Comparison of ENCODE assay signal across 12 mouse cellular contexts in genomic region chr5:116588836-116589235, GRCm38 (mm10). TPM values are rescaled to one million over a fixed set of nuclear protein-coding genes. Genes with fewer than 3 reads are reported as not detected.
A peak's percentile ranks its signal among the peaks of the same experiment; 100 is the strongest.
DNase-seq lines count a peak whose midpoint lies in the region; ATAC-seq and TF ChIP-seq lines count a peak whose summit lies in the region.
"Had no signal": no experiment of that assay in that cellular context is flagged by ENCODE, and none has a peak within 500 bp of the region (broad histone marks: within the 10 kb centered on the region; RNA-seq: fewer than 3 reads in every experiment).

No protein-coding gene starts in this region.

- 60% methylated on average over 10 of the region's 10 CpGs for WGBS in embryonic facial prominence, embryonic 10.5 days
- WGBS in hindbrain, embryonic 13.5 days: 35% methylated on average over 10 of the region's 10 CpGs
- 15% methylated on average over 10 of the region's 10 CpGs for WGBS in midbrain, postnatal 0 days

- peak overlapping the region; percentile 85 for H3K4me2 ChIP-seq in hindbrain, embryonic 13.5 days
- peak overlapping the region; percentile 87 for H3K4me2 ChIP-seq in midbrain, postnatal 0 days (ENCODE audit: low read depth, low read length, poor library complexity, severe bottlenecking)

- peaks cover 49% of the 10 kb centered on the region for H3K27me3 ChIP-seq in embryonic facial prominence, embryonic 10.5 days (replicated peaks; ENCODE audit: low read depth, poor library complexity, severe bottlenecking)
- no peaks in the 10 kb centered on the region for H3K27me3 ChIP-seq in hindbrain, embryonic 13.5 days
- H3K27me3 ChIP-seq in midbrain, postnatal 0 days (ENCODE audit: insufficient read depth, low read length): no peaks in the 10 kb centered on the region

- DNase-seq in left cerebral cortex, postnatal 10 days (ENCODE audit: extremely low spot score in 1 of 2, low spot score in 2 of 2): peak; percentile 27 to 53
- DNase-seq in left cerebral cortex, adult 11 months (ENCODE audit: low spot score): no peak
- no peak for DNase-seq in embryonic facial prominence, embryonic 10.5 days (ENCODE audit: low spot score)
- peak; percentile 33 for DNase-seq in midbrain, postnatal 0 days (ENCODE audit: low spot score)
- DNase-seq in kidney, adult 18-20 months: no peak
- DNase-seq in adrenal gland, adult (ENCODE audit: inconsistent age in 2 of 2, low spot score in 1 of 2): no peak
- DNase-seq in liver: no peak
- DNase-seq: liver, postnatal 0 days; thymus, postnatal 14 days had no signal

- H3K27ac ChIP-seq in embryonic facial prominence, embryonic 10.5 days (replicated peaks): no peak overlapping the region
- peak overlapping the region; percentile 50; the same call in 1 of the 2 replicates for H3K27ac ChIP-seq in hindbrain, embryonic 13.5 days
- no peak overlapping the region for H3K27ac ChIP-seq in midbrain, postnatal 0 days (ENCODE audit: low read depth, low read length)
- H3K27ac ChIP-seq: kidney, postnatal 0 days had no signal

- H3K4me3 ChIP-seq in embryonic facial prominence, embryonic 10.5 days: peak overlapping the region; percentile 57
- H3K4me3 ChIP-seq in hindbrain, embryonic 13.5 days: peak overlapping the region; percentile 69
- peak overlapping the region; percentile 81 for H3K4me3 ChIP-seq in midbrain, postnatal 0 days (ENCODE audit: low read depth, low read length)
- H3K4me3 ChIP-seq: erythroblast, embryonic 14.5 days had no signal

- no peaks in the 10 kb centered on the region for H3K36me3 ChIP-seq in embryonic facial prominence, embryonic 10.5 days (replicated peaks)
- H3K36me3 ChIP-seq in hindbrain, embryonic 13.5 days: no peaks in the 10 kb centered on the region
- no peaks in the 10 kb centered on the region for H3K36me3 ChIP-seq in midbrain, postnatal 0 days (ENCODE audit: insufficient read depth, low read length)

- no peak for ATAC-seq in hindbrain, embryonic 13.5 days (ENCODE audit: low FRiP score)
- no peak for ATAC-seq in midbrain, postnatal 0 days (ENCODE audit: low FRiP score)
- ATAC-seq: liver, postnatal 0 days had no signal

- H3K4me1 ChIP-seq in embryonic facial prominence, embryonic 10.5 days: peaks cover 35% of the 10 kb centered on the region
- H3K4me1 ChIP-seq in hindbrain, embryonic 13.5 days (replicated peaks): peaks cover 76% of the 10 kb centered on the region
- peaks cover 4% of the 10 kb centered on the region; the same call in 1 of the 2 replicates for H3K4me1 ChIP-seq in midbrain, postnatal 0 days (ENCODE audit: insufficient read depth, low read length)

- peak overlapping the region; percentile 84 for H3K9ac ChIP-seq in hindbrain, embryonic 13.5 days
- peak overlapping the region; percentile 73; the same call in 1 of the 2 replicates for H3K9ac ChIP-seq in midbrain, postnatal 0 days (replicated peaks; ENCODE audit: low read length, poor library complexity, severe bottlenecking)
- H3K9ac ChIP-seq: liver, postnatal 0 days had no signal

- no peaks in the 10 kb centered on the region for H3K9me3 ChIP-seq in embryonic facial prominence, embryonic 10.5 days
- no peaks in the 10 kb centered on the region for H3K9me3 ChIP-seq in hindbrain, embryonic 13.5 days
- H3K9me3 ChIP-seq in midbrain, postnatal 0 days (ENCODE audit: low read length): no peaks in the 10 kb centered on the region

- no peak for TF ChIP-seq CTCF in midbrain, postnatal 0 days (IDR thresholded peaks at IDR 0.05)

- intact Hi-C loops in left cerebral cortex, postnatal 10 days (cut with DNase I): no loop called here

RNA-seq across cellular contexts. Expression of gene Srrm4, which starts 2.8 kb away (rescaled TPM):
- total RNA-seq in left cerebral cortex, postnatal 10 days (2021): 10 to 100 TPM; 32.2 to 33.9 TPM
- polyA plus RNA-seq in embryonic facial prominence, embryonic 10.5 days (2016; fragmentation: Nextera tagmentation; extraction: Ambion mirVana): 4.3 and 5.6 TPM in 2 replicates
- polyA plus RNA-seq in hindbrain, embryonic 13.5 days (2015; fragmentation: Nextera tagmentation; extraction: Ambion mirVana): 21.8 and 23.6 TPM in 2 replicates
- 8.0 and 10.7 TPM in 2 replicates for total RNA-seq in midbrain, postnatal 0 days (2014; rRNA removed)
- 11.2 and 15.4 TPM in 2 replicates for polyA plus RNA-seq in midbrain, postnatal 0 days (2015; fragmentation: Nextera tagmentation; extraction: Ambion mirVana)
- polyA plus RNA-seq: erythroblast, embryonic 14.5 days had no signal

Comparison
In these comparisons a context has a peak if more than half of its experiments do, and no peak if none do; other contexts are left out.
1. DNase-seq: peak in left cerebral cortex, postnatal 10 days (2 of 2) and midbrain, postnatal 0 days (single experiment); none in left cerebral cortex, adult 11 months (single experiment), embryonic facial prominence, embryonic 10.5 days (single experiment), kidney, adult 18-20 months (single experiment), adrenal gland, adult (0 of 2) and liver (single experiment).
2. Peak in every context shown above with its lines, with median percentiles within 50 percentile points of each other: H3K4me3 ChIP-seq.